Comparison of ENCODE assay signal across 26 mouse cellular contexts in the genomic region with DNA sequence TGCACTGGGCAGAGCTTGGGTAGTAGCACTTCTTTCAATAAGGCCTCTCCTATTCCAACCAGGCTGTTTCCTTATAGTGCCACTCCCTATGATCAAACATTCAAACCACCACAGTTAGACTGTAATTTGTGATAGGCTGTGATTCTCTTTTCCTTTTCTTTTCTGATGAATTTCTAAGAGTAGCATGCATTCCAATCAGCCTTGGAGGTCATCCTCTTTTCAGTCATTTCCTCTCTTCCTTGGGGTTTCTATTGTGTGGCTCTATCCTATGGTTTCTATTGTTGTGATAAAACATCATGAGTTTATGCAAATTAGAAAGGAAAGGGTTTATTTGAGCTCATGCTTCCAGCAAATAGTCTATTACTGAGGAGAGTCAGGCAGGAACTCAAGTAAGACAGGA.
"Had no signal": no experiment of that assay in that cellular context is flagged by ENCODE, and none has a peak within 500 bp of the region (broad histone marks: within the 10 kb centered on the region; RNA-seq: fewer than 3 reads in every experiment).

No protein-coding gene starts in this region.

- H3K27me3 ChIP-seq: embryonic facial prominence, embryonic 12.5 days; embryonic facial prominence, embryonic 13.5 days; embryonic facial prominence, embryonic 15.5 days; forebrain, embryonic 12.5 days; forebrain, embryonic 13.5 days; forebrain, embryonic 15.5 days had no signal

- H3K9me3 ChIP-seq: embryonic facial prominence, embryonic 10.5 days; embryonic facial prominence, embryonic 12.5 days; embryonic facial prominence, embryonic 13.5 days; embryonic facial prominence, embryonic 15.5 days; forebrain, embryonic 10.5 days; forebrain, embryonic 12.5 days; forebrain, embryonic 13.5 days; forebrain, embryonic 15.5 days; heart, embryonic 10.5 days had no signal

- H3K36me3 ChIP-seq: embryonic facial prominence, embryonic 10.5 days; embryonic facial prominence, embryonic 12.5 days; embryonic facial prominence, embryonic 13.5 days; embryonic facial prominence, embryonic 15.5 days; forebrain, embryonic 10.5 days; forebrain, embryonic 12.5 days; forebrain, embryonic 15.5 days; heart, embryonic 10.5 days had no signal

- H3K4me2 ChIP-seq: embryonic facial prominence, embryonic 12.5 days; embryonic facial prominence, embryonic 13.5 days; embryonic facial prominence, embryonic 15.5 days; forebrain, embryonic 12.5 days; forebrain, embryonic 13.5 days; forebrain, embryonic 15.5 days had no signal

- DNase-seq: cerebellum, adult 9-11 months; cerebellum, postnatal 10 days; cerebellum, postnatal 14 days; cerebellum, postnatal 25 days; cerebellum, postnatal 36 days; embryo, embryonic 11 days; forebrain, postnatal 0 days; gastrocnemius, adult 2 months; gastrocnemius, postnatal 10 days; gastrocnemius, postnatal 14 days; gastrocnemius, postnatal 25 days; gastrocnemius, postnatal 36 days; heart, adult 18-20 months; heart, adult 2 months had no signal

- H3K4me3 ChIP-seq: embryonic facial prominence, embryonic 10.5 days; embryonic facial prominence, embryonic 12.5 days; embryonic facial prominence, embryonic 13.5 days; embryonic facial prominence, embryonic 15.5 days; erythroblast, embryonic 14.5 days; forebrain, embryonic 10.5 days; forebrain, embryonic 12.5 days; forebrain, embryonic 13.5 days; forebrain, embryonic 15.5 days; gastrocnemius, adult 2 months; heart, adult 2 months; heart, embryonic 10.5 days had no signal

- H3K27ac ChIP-seq: embryonic facial prominence, embryonic 10.5 days; embryonic facial prominence, embryonic 12.5 days; embryonic facial prominence, embryonic 13.5 days; embryonic facial prominence, embryonic 15.5 days; forebrain, embryonic 10.5 days; forebrain, embryonic 12.5 days; forebrain, embryonic 13.5 days; forebrain, embryonic 15.5 days; gastrocnemius, adult 2 months; heart, adult 2 months; heart, embryonic 10.5 days had no signal

- ATAC-seq: forebrain, embryonic 13.5 days; forebrain, embryonic 14.5 days; forebrain, embryonic 15.5 days; forebrain, embryonic 16.5 days; forebrain, postnatal 0 days had no signal

- H3K9ac ChIP-seq: embryonic facial prominence, embryonic 12.5 days; embryonic facial prominence, embryonic 13.5 days; embryonic facial prominence, embryonic 15.5 days; forebrain, embryonic 12.5 days; forebrain, embryonic 13.5 days; forebrain, embryonic 15.5 days; forebrain, postnatal 0 days had no signal

- H3K4me1 ChIP-seq: embryonic facial prominence, embryonic 10.5 days; embryonic facial prominence, embryonic 12.5 days; embryonic facial prominence, embryonic 13.5 days; embryonic facial prominence, embryonic 15.5 days; forebrain, embryonic 10.5 days; forebrain, embryonic 12.5 days; forebrain, embryonic 13.5 days; forebrain, embryonic 15.5 days; heart, embryonic 10.5 days had no signal
